Mouse (Mus musculus) urinary bladder, postnatal 25 days (tissue): ENCODE results near the gene B230307C23Rik.
"Not testable (repeated sequence)": the region's sequence is repeated elsewhere in the genome, so short reads cannot be mapped to it uniquely, and the experiment has no call there.

Experiments
- DNase-seq: peaks from one replicate; pipeline ENCODE4 v3.0.0; 2022; ENCODE audit warnings: low spot score

Gene B230307C23Rik

DNA sequence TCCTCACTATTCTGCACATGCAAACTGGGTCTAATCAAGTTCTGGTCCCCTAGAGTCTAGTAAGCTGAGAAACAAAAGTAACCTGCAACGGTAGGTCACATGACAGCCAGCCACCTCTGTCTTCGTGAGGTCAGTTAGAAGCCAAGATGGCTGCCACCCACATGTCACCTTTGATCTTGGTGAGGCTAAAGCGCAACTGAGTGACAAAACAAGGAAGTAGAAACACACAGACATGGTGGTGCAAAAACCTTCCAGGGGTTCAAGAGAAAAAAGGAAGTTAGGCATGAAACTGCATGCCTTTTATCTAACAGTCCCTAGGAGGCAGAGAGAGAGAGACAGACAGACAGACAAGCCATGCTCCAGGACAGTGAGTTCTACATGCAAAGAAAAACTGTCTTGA is 25.0 kb downstream of the B230307C23Rik start:
- DNase-seq, result no peak

DNA sequence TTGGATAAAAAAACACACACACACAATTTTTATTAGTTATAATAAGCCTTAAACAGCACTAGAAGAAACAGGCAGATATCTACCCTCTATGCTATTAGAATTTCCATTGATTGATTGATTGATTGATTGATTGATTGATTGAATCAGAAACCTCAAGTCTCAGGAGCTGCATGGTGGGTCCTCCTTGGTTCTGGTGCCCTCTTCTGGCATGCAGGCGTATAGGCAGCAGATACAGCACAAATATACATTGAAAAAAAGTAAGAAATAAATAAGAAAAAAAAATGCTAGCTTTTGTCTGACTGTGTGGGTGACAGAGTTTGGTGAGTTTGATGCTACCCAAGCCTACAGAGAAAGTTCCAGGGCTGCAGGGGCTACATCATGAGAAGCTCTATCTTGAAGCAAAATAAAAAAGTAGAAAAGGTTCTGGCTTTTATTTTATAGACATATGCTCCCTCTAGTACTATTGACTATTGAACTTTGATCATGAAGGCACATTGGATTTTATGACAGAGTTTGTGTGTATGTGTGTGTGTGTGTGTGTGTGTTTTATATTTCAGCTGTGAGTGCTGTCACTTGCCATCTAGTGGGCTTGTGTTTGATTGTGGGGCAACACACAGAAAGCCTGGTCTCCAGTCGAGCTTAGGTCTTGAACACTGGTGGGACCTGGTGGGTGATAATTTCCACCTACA is 25.7 kb downstream of the B230307C23Rik start:
- DNase-seq, result no peak

GRCm38 (mm10) chr16:98026186-98026585 is 29.1 kb downstream of the B230307C23Rik start:
- DNase-seq, result not testable (repeated sequence)

DNA sequence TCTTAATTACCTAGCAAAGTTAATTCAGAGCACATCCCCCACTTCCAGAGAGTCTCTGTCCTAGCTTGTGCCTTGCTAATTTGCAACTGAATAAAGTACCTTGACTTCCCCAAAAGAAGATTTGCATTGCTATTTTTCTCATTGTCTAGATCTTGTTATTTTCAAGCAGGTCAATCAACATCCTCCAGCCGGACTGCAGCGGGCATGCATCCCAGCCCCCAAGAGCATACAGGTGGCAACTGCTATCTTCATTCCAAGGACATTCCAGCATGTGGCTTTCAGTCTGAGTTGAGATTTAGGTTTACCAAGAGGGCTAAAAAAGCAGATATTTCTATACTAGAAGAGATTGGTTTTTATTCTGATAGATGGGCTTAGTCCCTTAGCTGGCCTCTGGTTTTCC is 37.9 kb downstream of the B230307C23Rik start:
- not testable (repeated sequence) for DNase-seq

DNA sequence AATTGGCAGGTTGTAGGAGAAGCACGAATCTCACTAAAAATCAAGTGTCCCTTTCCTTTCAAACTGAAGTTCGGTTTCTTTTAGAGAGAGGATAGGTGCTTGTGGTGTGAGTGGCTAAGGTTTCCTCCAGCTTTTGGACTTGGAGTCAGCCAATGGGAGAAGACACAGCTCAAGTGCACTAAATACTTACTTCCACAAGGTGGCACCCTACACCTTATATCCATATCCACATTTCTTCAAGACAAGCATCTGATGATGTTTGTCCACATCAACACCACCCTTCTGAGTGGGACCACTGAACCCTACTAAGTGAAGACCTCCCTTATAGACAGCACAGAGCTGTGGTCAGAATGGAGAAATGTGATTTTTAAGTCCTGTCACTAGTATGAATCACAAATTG is 44.6 kb downstream of the B230307C23Rik start:
- no peak for DNase-seq

GRCm38 (mm10) chr16:98079382-98079781 is 82.3 kb downstream of the B230307C23Rik start:
- not testable (repeated sequence) for DNase-seq

DNA sequence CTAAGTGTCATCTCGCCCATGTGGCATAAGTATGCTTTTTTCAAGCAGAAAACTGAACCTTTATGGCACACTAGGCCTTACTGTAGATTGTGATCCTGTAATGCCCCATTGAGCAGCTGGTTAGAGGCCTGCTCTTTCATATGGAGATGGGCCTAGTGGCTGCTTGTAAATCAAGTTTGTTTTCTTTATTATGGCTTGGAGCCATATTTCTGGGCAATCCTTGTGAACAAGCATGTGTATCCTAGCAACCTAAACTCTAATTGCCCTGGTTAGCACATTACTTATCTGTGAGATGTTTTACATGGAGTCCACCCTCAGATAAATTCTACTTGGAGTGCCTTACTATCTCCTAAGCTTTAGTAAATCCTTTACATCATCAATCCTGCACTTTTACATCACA is 84.0 kb downstream of the B230307C23Rik start:
- DNase-seq, result not testable (repeated sequence)
